Mouse (Mus musculus) liver, postnatal 0 days (tissue): ENCODE data around the gene Crybg3.

Experiments
- CTCF ChIP-seq: sonication (generic); IDR thresholded peaks from 2 replicates; pipeline ENCODE4 v1.5.1; 2016; ENCODE audit warnings: antibody characterized with exemption, low read depth
- EP300 ChIP-seq: IDR thresholded peaks from 2 replicates; pipeline ENCODE4 v1.6.1; 2016; ENCODE audit warnings: antibody characterized with exemption, low read depth, mild to moderate bottlenecking

DNA sequence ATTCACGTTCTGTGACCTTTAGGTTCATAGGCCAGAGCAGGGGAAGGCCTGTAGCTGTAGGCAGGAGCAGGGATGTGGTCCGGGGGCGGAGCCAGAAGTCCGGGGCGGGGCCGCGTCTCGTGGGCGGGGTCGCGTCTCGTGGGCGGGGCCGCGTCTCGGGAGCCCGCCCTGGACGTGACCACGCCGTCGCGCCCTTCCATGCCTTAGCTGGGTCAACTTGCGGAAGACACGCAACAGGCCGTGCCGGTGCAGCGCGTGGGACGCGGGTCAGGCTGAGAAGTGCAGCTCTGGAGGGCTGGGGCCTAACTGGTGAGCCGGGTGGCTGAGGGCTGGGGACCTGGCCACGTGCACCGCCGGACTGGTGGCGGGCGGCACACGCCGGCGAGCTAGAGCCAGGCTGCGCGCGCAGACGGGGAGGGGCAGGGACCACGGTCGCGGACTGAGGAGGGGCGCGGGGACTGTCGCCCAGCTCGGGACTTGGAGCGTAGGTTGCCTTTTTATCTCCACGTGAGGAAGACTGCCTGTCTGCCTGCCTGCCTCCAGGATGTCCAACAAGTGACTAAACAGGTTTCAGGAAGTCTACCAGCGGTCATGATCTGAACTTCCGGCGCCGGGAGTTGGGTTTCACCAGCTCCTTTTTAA, 129.0 kb downstream of the Crybg3 start, which contains the start of gene Riox2:
- TF ChIP-seq CTCF (no peak), EP300 (no peak)
